Mouse (Mus musculus) thymus, adult 2 months (tissue): Measurements from ENCODE around the gene Emb.

Experiments used
- CTCF ChIP-seq: fragments of 200-500 bp; IDR thresholded peaks from 2 replicates; pipeline ENCODE4 v1.5.1; 2012; ENCODE audit warnings: mild to moderate bottlenecking, control low read depth, low read length, moderate library complexity, borderline replicate concordance; ENCODE audit not compliant: control insufficient read depth, poor library complexity, insufficient read depth; ENCODE audit errors: extremely low read depth
- POLR2A ChIP-seq: fragments of 200-500 bp; IDR thresholded peaks from 2 replicates; pipeline ENCODE4 v1.6.1; 2012; ENCODE audit warnings: mild to moderate bottlenecking, low read length, control low read depth, moderate library complexity; ENCODE audit not compliant: control insufficient read depth, poor library complexity, insufficient read depth; ENCODE audit errors: extremely low read depth

GRCm38 (mm10) chr13:117206066-117206465 is 2.3 kb upstream of the Emb start:
- TF ChIP-seq CTCF: no peak
- TF ChIP-seq POLR2A: no peak
